Mouse (Mus musculus) C2C12 (cell line): ENCODE data around the gene Trim8. TPM values are rescaled to one million over a fixed set of nuclear protein-coding genes. Genes with fewer than 3 reads are reported as not detected.
A peak's percentile ranks its signal among the peaks of the same experiment; 100 is the strongest.

Source experiments
- H3K27me3 ChIP-seq: one replicate; pipeline ENCODE4 v1.6.1; 2011; ENCODE audit not compliant: control insufficient read depth, insufficient read depth, insufficient read length
- H3K36me3 ChIP-seq: one replicate; pipeline ENCODE4 v1.6.1; 2011; ENCODE audit not compliant: control insufficient read depth, insufficient read depth
- H3K4me3 ChIP-seq: one replicate; pipeline ENCODE4 v1.5.1; 2011; ENCODE audit warnings: mild to moderate bottlenecking, control low read depth; ENCODE audit not compliant: poor library complexity, insufficient read depth, severe bottlenecking
- H3K79me2 ChIP-seq: one replicate; pipeline ENCODE4 v1.6.1; 2011; ENCODE audit not compliant: control insufficient read depth, insufficient read depth
- H3K79me3 ChIP-seq: one replicate; pipeline ENCODE4 v1.6.1; 2011; ENCODE audit warnings: low read depth, control low read depth
- H3ac ChIP-seq: one replicate; pipeline ENCODE3; 2011; ENCODE audit warnings: low read depth; ENCODE audit not compliant: control insufficient read depth, insufficient read length
- CEBPB ChIP-seq: IDR thresholded peaks from one replicate; pipeline ENCODE4 v1.6.1; 2011; ENCODE audit warnings: low read depth, mild to moderate bottlenecking, control low read depth, moderate library complexity
- CTCF ChIP-seq: IDR thresholded peaks from one replicate; pipeline ENCODE4 v1.5.1; 2011; ENCODE audit not compliant: control insufficient read depth, insufficient read depth, insufficient read length
- FOSL1 ChIP-seq: IDR thresholded peaks from one replicate; pipeline ENCODE4 v1.8.0; 2011; ENCODE audit warnings: mild to moderate bottlenecking, low read length; ENCODE audit not compliant: poor library complexity, insufficient read depth, severe bottlenecking
- MAX ChIP-seq: IDR thresholded peaks from one replicate; pipeline ENCODE4 v1.6.1; 2011; ENCODE audit warnings: mild to moderate bottlenecking, control low read depth
- MYOD1 ChIP-seq: IDR thresholded peaks from one replicate; pipeline ENCODE4 v1.6.1; 2011; ENCODE audit warnings: low read depth; ENCODE audit not compliant: control insufficient read depth, insufficient read length
- MYOG ChIP-seq: IDR thresholded peaks from one replicate; pipeline ENCODE4 v1.6.1; 2011; ENCODE audit not compliant: control insufficient read depth, insufficient read length; ENCODE audit errors: extremely low read depth
- USF1 ChIP-seq: IDR thresholded peaks from one replicate; pipeline ENCODE4 v1.6.1; 2011; ENCODE audit warnings: low read depth, mild to moderate bottlenecking, control low read depth, moderate library complexity
- polyA plus RNA-seq: library from polyadenylated mRNA; unstranded; fragments of >200 nt; fragmentation: generic; extraction: Trizol; gene quantifications from one replicate; pipeline ENCODE4 v1.2.1, GENCODE M21; 2012; ENCODE audit warnings: missing spikeins

Trim8 gene
- polyA plus RNA-seq, 1 experiment = 26.8 TPM

DNA sequence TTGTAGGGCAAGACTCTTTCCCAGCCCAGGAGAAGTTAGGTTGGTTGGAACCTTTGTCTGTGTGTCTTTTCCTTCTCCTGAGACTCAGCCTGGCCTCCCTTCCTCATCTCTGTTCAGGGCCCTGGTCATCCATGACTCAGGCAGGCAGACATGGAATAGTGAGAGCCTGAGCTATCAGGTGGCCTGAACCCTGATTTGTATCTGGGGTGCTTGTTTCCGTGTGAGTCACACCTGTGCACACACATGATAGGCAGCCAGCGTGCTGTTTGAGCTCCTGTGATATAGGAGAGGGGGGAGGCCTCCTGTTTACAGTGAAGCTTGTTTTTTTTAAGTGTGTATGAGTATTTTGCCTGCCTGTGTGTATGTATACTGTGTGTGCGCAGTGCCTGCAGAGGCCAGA, 7.7 kb downstream of the Trim8 start:
- no peak overlapping the region for H3K4me3 ChIP-seq
- TF ChIP-seq CEBPB (no peak), FOSL1 (no peak), USF1 (no peak), MYOG (no peak), CTCF (no peak), MYOD1 (no peak), MAX (no peak)
- H3K79me3 ChIP-seq = peaks cover 83% of the 10 kb centered on the region
- peaks cover 79% of the 10 kb centered on the region for H3K36me3 ChIP-seq
- no peaks in the 10 kb centered on the region for H3K27me3 ChIP-seq
- peaks cover 95% of the 10 kb centered on the region for H3K79me2 ChIP-seq
- H3ac ChIP-seq = no peak overlapping the region

DNA sequence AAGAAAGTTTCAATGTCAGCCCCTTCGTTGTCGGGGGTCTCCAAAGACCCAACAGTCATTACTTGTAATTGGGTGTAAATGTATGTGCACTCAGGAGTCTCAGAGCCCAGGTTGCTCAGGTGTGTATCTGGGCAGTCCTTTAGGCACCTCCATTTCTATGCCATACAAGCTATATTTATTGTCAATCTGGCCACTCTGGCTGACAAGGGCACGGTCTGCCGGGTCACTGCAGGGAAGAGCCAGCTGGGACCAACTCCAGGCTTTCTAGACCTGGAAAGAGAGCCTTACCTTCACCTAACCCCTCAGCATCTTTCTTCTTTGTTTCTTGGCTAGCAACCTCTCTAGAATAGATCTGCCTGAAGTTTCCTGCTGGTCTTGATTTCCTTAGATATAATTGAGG, 8.2 kb downstream of the Trim8 start:
- Histone ChIP-seq H3K4me3 (no peak overlapping the region), H3K36me3 (peaks cover 80% of the 10 kb centered on the region), H3K79me2 (peaks cover 94% of the 10 kb centered on the region), H3K27me3 (no peaks in the 10 kb centered on the region), H3K79me3 (peaks cover 77% of the 10 kb centered on the region), H3ac (no peak overlapping the region)
- no peak for TF ChIP-seq FOSL1
- TF ChIP-seq CEBPB = no peak
- no peak for TF ChIP-seq CTCF
- no peak for TF ChIP-seq USF1
- no peak for TF ChIP-seq MAX
- no peak for TF ChIP-seq MYOG
- TF ChIP-seq MYOD1 = no peak

DNA sequence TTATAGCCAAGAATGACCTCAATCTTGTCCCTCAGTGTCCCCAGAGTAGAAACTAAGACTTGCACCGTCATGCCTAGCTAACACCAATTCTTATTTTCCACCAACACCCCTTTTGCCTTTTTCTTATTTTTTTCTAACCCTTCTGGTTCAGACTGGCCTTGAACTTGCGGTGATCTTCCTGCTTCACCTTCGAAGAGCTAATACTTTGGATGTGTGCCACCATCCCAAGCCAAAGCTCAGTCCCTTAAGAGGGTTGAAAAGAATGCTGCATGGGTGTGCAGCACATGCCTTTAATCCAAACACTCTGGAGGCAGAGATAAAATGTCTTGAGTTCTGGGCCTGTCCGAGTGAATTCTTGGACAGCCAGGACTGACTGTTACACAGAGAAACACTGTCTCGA, 8.9 kb downstream of the Trim8 start:
- no peak overlapping the region for H3ac ChIP-seq
- TF ChIP-seq MYOD1 (no peak), MYOG (no peak), FOSL1 (no peak), MAX (no peak), CTCF (no peak), USF1 (no peak), CEBPB (no peak)
- peaks cover 71% of the 10 kb centered on the region for H3K79me3 ChIP-seq
- peaks cover 80% of the 10 kb centered on the region for H3K36me3 ChIP-seq
- H3K79me2 ChIP-seq = peaks cover 88% of the 10 kb centered on the region
- no peak overlapping the region for H3K4me3 ChIP-seq
- H3K27me3 ChIP-seq = no peaks in the 10 kb centered on the region

DNA sequence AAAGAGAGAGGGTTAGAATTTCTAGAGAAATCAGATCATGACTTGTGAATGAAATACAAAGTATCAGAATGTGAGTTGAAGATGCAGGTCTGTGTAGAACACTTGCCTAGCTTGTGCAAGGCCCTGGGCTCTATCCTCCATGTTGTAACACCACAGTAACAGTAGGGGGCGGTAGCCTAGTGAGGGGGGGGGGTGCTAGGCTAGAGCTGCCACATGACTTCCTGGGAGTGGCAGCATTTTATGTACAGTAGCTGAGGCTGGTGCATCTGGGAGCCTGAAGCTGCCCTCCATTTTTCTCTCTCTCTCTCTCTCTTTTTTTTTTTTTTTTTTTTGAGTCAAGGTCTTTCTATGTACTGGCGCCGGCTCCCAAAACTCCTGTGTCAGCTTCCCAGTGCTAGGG, 9.3 kb downstream of the Trim8 start:
- peaks cover 66% of the 10 kb centered on the region for H3K79me3 ChIP-seq
- H3K27me3 ChIP-seq = no peaks in the 10 kb centered on the region
- peaks cover 83% of the 10 kb centered on the region for H3K79me2 ChIP-seq
- TF ChIP-seq CTCF (peak; percentile 35), USF1 (peak; percentile 17), MAX (no peak)
- H3K36me3 ChIP-seq = peaks cover 80% of the 10 kb centered on the region
- no peak overlapping the region for H3K4me3 ChIP-seq
- no peak overlapping the region for H3ac ChIP-seq

DNA sequence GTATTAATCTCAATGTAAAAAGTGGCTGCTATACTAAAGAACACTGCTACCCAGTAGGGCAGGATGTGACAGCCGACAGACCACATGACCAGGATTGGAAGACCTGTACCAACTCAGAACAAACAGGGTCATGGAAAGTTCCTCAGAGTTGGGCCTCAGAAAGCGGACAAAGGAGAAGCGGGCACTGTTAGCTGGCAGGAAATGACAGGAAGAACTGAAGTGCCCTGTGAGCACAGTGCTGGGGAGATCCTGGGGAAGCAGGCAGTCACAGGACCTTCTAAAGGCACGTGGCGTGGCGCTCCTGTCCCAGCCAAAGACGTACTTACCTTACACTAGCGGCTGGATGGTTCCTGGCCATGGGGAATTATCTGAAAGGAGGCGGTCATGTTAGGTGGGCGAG, 9.8 kb downstream of the Trim8 start:
- Histone ChIP-seq H3K79me2 (peaks cover 79% of the 10 kb centered on the region), H3K4me3 (no peak overlapping the region), H3K36me3 (peaks cover 78% of the 10 kb centered on the region), H3K27me3 (no peaks in the 10 kb centered on the region), H3ac (no peak overlapping the region), H3K79me3 (peaks cover 62% of the 10 kb centered on the region)
- no peak for TF ChIP-seq USF1
- TF ChIP-seq MAX = no peak
- no peak for TF ChIP-seq CEBPB
- TF ChIP-seq CTCF = no peak
- no peak for TF ChIP-seq MYOD1
- TF ChIP-seq FOSL1 = no peak
- TF ChIP-seq MYOG = no peak

DNA sequence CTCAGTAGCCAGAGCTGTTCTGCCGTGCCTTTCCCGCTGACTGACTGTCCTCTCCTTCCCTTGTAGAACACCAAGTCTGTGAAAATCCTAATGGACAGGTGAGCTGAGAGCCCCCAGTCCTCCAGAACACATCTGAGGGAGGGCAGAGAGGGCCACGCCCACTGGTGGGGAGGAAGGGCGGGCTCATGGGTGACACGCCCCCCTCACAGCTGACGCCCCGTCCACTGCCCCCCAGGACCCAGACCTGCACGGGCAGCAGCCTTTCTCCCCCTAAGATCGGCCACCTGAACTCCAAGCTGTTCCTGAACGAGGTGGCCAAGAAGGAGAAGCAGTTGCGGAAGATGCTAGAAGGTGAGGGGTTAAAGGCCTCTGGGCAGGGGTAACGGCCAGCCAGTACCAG, 12.9 kb downstream of the Trim8 start:
- TF ChIP-seq MYOD1 (no peak), MYOG (no peak), MAX (no peak), CTCF (no peak), USF1 (no peak), CEBPB (no peak), FOSL1 (no peak)
- Histone ChIP-seq H3K36me3 (peaks cover 64% of the 10 kb centered on the region), H3ac (no peak overlapping the region), H3K27me3 (no peaks in the 10 kb centered on the region), H3K4me3 (no peak overlapping the region), H3K79me3 (peaks cover 31% of the 10 kb centered on the region), H3K79me2 (peaks cover 48% of the 10 kb centered on the region)
